In genomic region chr15:99688712-99689111, GRCm38 (mm10) we compare ENCODE assay signal across 10 mouse cellular contexts. TPM values are rescaled to one million over a fixed set of nuclear protein-coding genes. Genes with fewer than 3 reads are reported as not detected.
DNase-seq lines count a peak whose midpoint lies in the region; ATAC-seq and TF ChIP-seq lines count a peak whose summit lies in the region.
"Had no signal": no experiment of that assay in that cellular context is flagged by ENCODE, and none has a peak within 500 bp of the region (broad histone marks: within the 10 kb centered on the region; RNA-seq: fewer than 3 reads in every experiment).

No protein-coding gene starts in this region.

- no peak for TF ChIP-seq POLR2A in testis, adult 2 months (IDR thresholded peaks at IDR 0.05; ENCODE audit: control insufficient read depth, low read depth, low read length)
- TF ChIP-seq POLR2A in brain, embryonic 14.5 days (IDR thresholded peaks at IDR 0.05; ENCODE audit: borderline replicate concordance, extremely low read depth, insufficient read depth, insufficient read length, poor library complexity, severe bottlenecking), result no peak

- no peak for TF ChIP-seq EP300 in liver, embryonic 14.5 days (IDR thresholded peaks at IDR 0.05; ENCODE audit: low read depth)

- H3K4me3 ChIP-seq in testis, adult 2 months (ENCODE audit: control insufficient read depth, low read depth, low read length), result no peak overlapping the region
- no peak overlapping the region for H3K4me3 ChIP-seq in hindbrain, embryonic 16.5 days (ENCODE audit: low read length)
- no peak overlapping the region for H3K4me3 ChIP-seq in liver, embryonic 14.5 days (ENCODE audit: insufficient read depth in 1 of 2, low read depth in 2 of 2, low read length in 2 of 2)
- H3K4me3 ChIP-seq: erythroblast, embryonic 14.5 days; limb, embryonic 15.5 days had no signal

- no peak for DNase-seq in testis, postnatal 14 days (ENCODE audit: low spot score)
- DNase-seq in brain, embryonic 14.5 days (ENCODE audit: low read depth), result peak; percentile 83
- DNase-seq in fibroblast of lung, adult 2 months (ENCODE audit: low read depth), result peak; percentile 40
- DNase-seq in liver, embryonic 14.5 days (ENCODE audit: low read depth in 3 of 3, low spot score in 3 of 3), result no peak
- DNase-seq in neural tube, embryonic 10.5 days (ENCODE audit: extremely low spot score, low spot score), result peak; percentile 70

- H3K36me3 ChIP-seq in testis, adult 2 months (ENCODE audit: control insufficient read depth, insufficient read depth, low read length), result no peaks in the 10 kb centered on the region
- 0 out of 2 replicates have a peak, but pooled peaks cover 2% of the 10 kb centered on the region for H3K36me3 ChIP-seq in hindbrain, embryonic 16.5 days (ENCODE audit: control insufficient read depth, insufficient read depth, low read length)
- no peaks in the 10 kb centered on the region for H3K36me3 ChIP-seq in liver, embryonic 14.5 days (replicated peaks; ENCODE audit: control insufficient read depth, insufficient read depth, low read depth)
- H3K36me3 ChIP-seq: limb, embryonic 15.5 days had no signal

- peak overlapping the region; percentile 24; the same call in 1 of the 2 replicates for H3K9ac ChIP-seq in hindbrain, embryonic 16.5 days (ENCODE audit: low read depth, low read length)
- no peak overlapping the region for H3K9ac ChIP-seq in liver, embryonic 14.5 days (replicated peaks)
- H3K9ac ChIP-seq: limb, embryonic 15.5 days had no signal

- no peaks in the 10 kb centered on the region for H3K9me3 ChIP-seq in hindbrain, embryonic 16.5 days (ENCODE audit: control insufficient read depth, low read length)
- H3K9me3 ChIP-seq in liver, embryonic 14.5 days (ENCODE audit: control insufficient read depth, low read length), result no peaks in the 10 kb centered on the region
- H3K9me3 ChIP-seq: limb, embryonic 15.5 days had no signal

- WGBS in hindbrain, embryonic 16.5 days, result 2% methylated on average over 4 of the region's 4 CpGs
- WGBS in liver, embryonic 14.5 days (ENCODE audit: insufficient replicate concordance), result 3% methylated on average over 4 of the region's 4 CpGs

- no peak overlapping the region for H3K4me2 ChIP-seq in hindbrain, embryonic 16.5 days (ENCODE audit: low read length)
- H3K4me2 ChIP-seq in liver, embryonic 14.5 days (ENCODE audit: low read depth), result no peak overlapping the region
- H3K4me2 ChIP-seq: limb, embryonic 15.5 days had no signal

- no peaks in the 10 kb centered on the region for H3K27me3 ChIP-seq in testis, adult 2 months (ENCODE audit: control insufficient read depth, insufficient read depth, low read length)
- no peaks in the 10 kb centered on the region for H3K27me3 ChIP-seq in hindbrain, embryonic 16.5 days (replicated peaks; ENCODE audit: control insufficient read depth, insufficient read depth, low read length)
- H3K27me3 ChIP-seq in liver, embryonic 14.5 days (ENCODE audit: control insufficient read depth, insufficient read depth, low read length), result no peaks in the 10 kb centered on the region

- ATAC-seq in hindbrain, embryonic 16.5 days, result peak; percentile 61
- ATAC-seq in liver, embryonic 14.5 days (ENCODE audit: insufficient read depth), result 0 out of 2 replicates have a peak, but pooled peaks have one; percentile 26
- ATAC-seq in activated CD4-positive, CD25-positive, alpha-beta regulatory T cell, adult 4 months, result no peak

- TF ChIP-seq CTCF in testis, adult 2 months (IDR thresholded peaks at IDR 0.05; ENCODE audit: control insufficient read depth, insufficient read depth, insufficient replicate concordance, low read depth, low read length), result peak; percentile 76; the same call in 1 of the 2 replicates
- TF ChIP-seq CTCF in brain, embryonic 14.5 days (IDR thresholded peaks at IDR 0.05; ENCODE audit: borderline replicate concordance, extremely low read depth, insufficient read depth, insufficient read length), result peak; percentile 95
- peak; percentile 94 for TF ChIP-seq CTCF in liver, embryonic 14.5 days (IDR thresholded peaks at IDR 0.05; ENCODE audit: low read depth)

- peaks cover 2% of the 10 kb centered on the region; the same call in 1 of the 2 replicates for H3K4me1 ChIP-seq in testis, adult 2 months (ENCODE audit: control insufficient read depth, insufficient read depth, low read length)
- peaks cover 2% of the 10 kb centered on the region; the same call in 1 of the 2 replicates for H3K4me1 ChIP-seq in hindbrain, embryonic 16.5 days (ENCODE audit: control insufficient read depth, insufficient read depth, low read depth, low read length)
- H3K4me1 ChIP-seq in liver, embryonic 14.5 days (replicated peaks; ENCODE audit: control insufficient read depth in 2 of 2, insufficient read depth in 2 of 2, low read length in 1 of 2), result no peaks in the 10 kb centered on the region

- H3K27ac ChIP-seq in testis, adult 2 months (ENCODE audit: control insufficient read depth, insufficient read depth, low read depth, low read length), result no peak overlapping the region
- H3K27ac ChIP-seq in hindbrain, embryonic 16.5 days (ENCODE audit: low read depth, low read length), result no peak overlapping the region
- no peak overlapping the region for H3K27ac ChIP-seq in liver, embryonic 14.5 days
- H3K27ac ChIP-seq: limb, embryonic 15.5 days had no signal

RNA-seq across cellular contexts. Expression of gene Smarcd1, which starts 13.2 kb away (rescaled TPM):
- 26.3 and 30.9 TPM in 2 replicates for polyA plus RNA-seq in testis, adult 2 months (2012; rRNA removed)
- 201 and 211 TPM in 2 replicates for polyA plus RNA-seq in brain, embryonic 14.5 days (2012; rRNA removed)
- 71.7 and 86.2 TPM in 2 replicates for polyA plus RNA-seq in hindbrain, embryonic 16.5 days (2015; fragmentation: Nextera tagmentation; extraction: Ambion mirVana)
- polyA plus RNA-seq in liver, embryonic 14.5 days (2012; rRNA removed), result 6.7 and 6.9 TPM in 2 replicates
- polyA plus RNA-seq in liver, embryonic 14.5 days (2014; fragmentation: Nextera tagmentation; extraction: Ambion mirVana), result 4.4 and 4.8 TPM in 2 replicates
- polyA plus RNA-seq in activated CD4-positive, CD25-positive, alpha-beta regulatory T cell, adult 4 months (2017; shearing (Covaris generic)), result 10 to 100 TPM in 1 of 2 experiments, 1 to 10 TPM in 1; 8.6 to 10.8 TPM

RNA-seq across cellular contexts. Expression of gene Gm17349, which starts 16.6 kb away (rescaled TPM):
- polyA plus RNA-seq in testis, adult 2 months (2012; rRNA removed), result not detected in 2 replicates
- polyA plus RNA-seq in brain, embryonic 14.5 days (2012; rRNA removed), result 0.86 TPM in 1 of 2 replicates, not detected in the other
- polyA plus RNA-seq in hindbrain, embryonic 16.5 days (2015; fragmentation: Nextera tagmentation; extraction: Ambion mirVana), result not detected in 2 replicates
- polyA plus RNA-seq in liver, embryonic 14.5 days (2012; rRNA removed), result not detected in 2 replicates
- polyA plus RNA-seq in liver, embryonic 14.5 days (2014; fragmentation: Nextera tagmentation; extraction: Ambion mirVana), result not detected in 2 replicates
- not detected for polyA plus RNA-seq in activated CD4-positive, CD25-positive, alpha-beta regulatory T cell, adult 4 months (2017; shearing (Covaris generic))
- polyA plus RNA-seq: limb, embryonic 15.5 days had no signal

RNA-seq across cellular contexts. Expression of gene Asic1, which starts 18.5 kb away (rescaled TPM):
- 0.07 and 0.16 TPM in 2 replicates for polyA plus RNA-seq in testis, adult 2 months (2012; rRNA removed)
- polyA plus RNA-seq in brain, embryonic 14.5 days (2012; rRNA removed), result 81.2 and 114 TPM in 2 replicates
- polyA plus RNA-seq in hindbrain, embryonic 16.5 days (2015; fragmentation: Nextera tagmentation; extraction: Ambion mirVana), result 45.1 and 59.4 TPM in 2 replicates
- 0.15 and 0.34 TPM in 2 replicates for polyA plus RNA-seq in liver, embryonic 14.5 days (2012; rRNA removed)
- polyA plus RNA-seq in liver, embryonic 14.5 days (2014; fragmentation: Nextera tagmentation; extraction: Ambion mirVana), result 0.04 and 0.06 TPM in 2 replicates
- under 1 TPM; 0.22 to 0.32 TPM for polyA plus RNA-seq in activated CD4-positive, CD25-positive, alpha-beta regulatory T cell, adult 4 months (2017; shearing (Covaris generic))
- polyA plus RNA-seq: erythroblast, embryonic 14.5 days had no signal

RNA-seq across cellular contexts. Expression of gene Gpd1, which starts 28.6 kb away (rescaled TPM):
- polyA plus RNA-seq in testis, adult 2 months (2012; rRNA removed), result 16.6 and 16.9 TPM in 2 replicates
- 3.4 and 4.5 TPM in 2 replicates for polyA plus RNA-seq in brain, embryonic 14.5 days (2012; rRNA removed)
- polyA plus RNA-seq in hindbrain, embryonic 16.5 days (2015; fragmentation: Nextera tagmentation; extraction: Ambion mirVana), result 3.1 and 4.6 TPM in 2 replicates
- polyA plus RNA-seq in liver, embryonic 14.5 days (2012; rRNA removed), result 8.1 and 9.1 TPM in 2 replicates
- polyA plus RNA-seq in liver, embryonic 14.5 days (2014; fragmentation: Nextera tagmentation; extraction: Ambion mirVana), result 5.2 and 5.3 TPM in 2 replicates
- polyA plus RNA-seq in activated CD4-positive, CD25-positive, alpha-beta regulatory T cell, adult 4 months (2017; shearing (Covaris generic)), result under 1 TPM; 0.16 to 0.60 TPM

RNA-seq across cellular contexts. Expression of gene Cox14, which starts 36.7 kb away (rescaled TPM):
- 50.5 and 51.6 TPM in 2 replicates for polyA plus RNA-seq in testis, adult 2 months (2012; rRNA removed)
- polyA plus RNA-seq in brain, embryonic 14.5 days (2012; rRNA removed), result 149 and 249 TPM in 2 replicates
- polyA plus RNA-seq in hindbrain, embryonic 16.5 days (2015; fragmentation: Nextera tagmentation; extraction: Ambion mirVana), result 175 and 191 TPM in 2 replicates
- 67.6 and 77.0 TPM in 2 replicates for polyA plus RNA-seq in liver, embryonic 14.5 days (2012; rRNA removed)
- 81.4 and 84.9 TPM in 2 replicates for polyA plus RNA-seq in liver, embryonic 14.5 days (2014; fragmentation: Nextera tagmentation; extraction: Ambion mirVana)
- 100 to 1,000 TPM; 152 to 189 TPM for polyA plus RNA-seq in activated CD4-positive, CD25-positive, alpha-beta regulatory T cell, adult 4 months (2017; shearing (Covaris generic))

Comparison
In these comparisons a context has a peak if more than half of its experiments do, and no peak if none do; other contexts are left out.
1. DNase-seq: peak in brain, embryonic 14.5 days (single experiment), fibroblast of lung, adult 2 months (single experiment) and neural tube, embryonic 10.5 days (single experiment); none in testis, postnatal 14 days (single experiment) and liver, embryonic 14.5 days (0 of 3).
2. RNA of gene Asic1, which starts 18.5 kb away (polyA plus RNA-seq): 81.2 to 114 TPM in brain, embryonic 14.5 days and 45.1 to 59.4 TPM in hindbrain, embryonic 16.5 days; 0.22 to 0.32 TPM in activated CD4-positive, CD25-positive, alpha-beta regulatory T cell, adult 4 months, 0.07 to 0.16 TPM in testis, adult 2 months and 0.04 to 0.34 TPM in liver, embryonic 14.5 days; every median in the first group is over 10 times any median in the second.
3. Peak in every context shown above with its lines, with median percentiles within 50 percentile points of each other: CTCF ChIP-seq.